Mouse (Mus musculus) cortical plate, adult 2 months (tissue): ENCODE measurements around the gene Cfap299.

Source experiments
- CTCF ChIP-seq: fragments of 200-500 bp; IDR thresholded peaks from 2 replicates; pipeline ENCODE4 v1.5.1; 2011; ENCODE audit warnings: mild to moderate bottlenecking, control low read depth, low read length; ENCODE audit not compliant: insufficient read depth; ENCODE audit errors: extremely low read depth
- POLR2A ChIP-seq: fragments of 200-500 bp; IDR thresholded peaks from 2 replicates; pipeline ENCODE4 v1.6.1; 2011; ENCODE audit warnings: mild to moderate bottlenecking, low read length, control low read depth; ENCODE audit not compliant: insufficient read depth; ENCODE audit errors: extremely low read depth

- TF ChIP-seq CTCF (no peak), POLR2A (no peak)
Measured at GRCm38 (mm10) chr5:98541333-98541732, 212.2 kb downstream of the Cfap299 start.
